Comparison of ENCODE assay signal across 15 mouse cellular contexts in the genomic region with DNA sequence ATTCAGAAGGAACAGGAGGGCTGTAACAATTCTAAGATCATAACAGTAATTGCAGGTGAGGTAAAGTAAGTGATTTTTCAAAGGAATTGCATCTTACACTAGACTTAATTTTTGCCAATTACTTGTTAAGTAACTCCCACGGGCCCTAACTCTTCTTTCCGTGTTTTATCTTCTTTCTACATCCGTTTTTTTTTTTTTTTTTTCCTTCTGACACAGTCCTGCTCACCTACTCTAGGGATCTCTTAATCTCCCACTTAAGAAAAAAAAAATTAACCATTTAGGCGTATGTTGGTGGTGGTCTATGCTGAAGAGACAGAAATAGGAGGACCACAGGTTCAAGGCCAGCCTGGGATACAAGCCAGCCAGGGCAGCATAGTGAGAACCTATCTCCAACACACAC. TPM values are rescaled to one million over a fixed set of nuclear protein-coding genes. Genes with fewer than 3 reads are reported as not detected.
A peak's percentile ranks its signal among the peaks of the same experiment; 100 is the strongest.
DNase-seq lines count a peak whose midpoint lies in the region; ATAC-seq and TF ChIP-seq lines count a peak whose summit lies in the region.
"Had no signal": no experiment of that assay in that cellular context is flagged by ENCODE, and none has a peak within 500 bp of the region (broad histone marks: within the 10 kb centered on the region; RNA-seq: fewer than 3 reads in every experiment).

No protein-coding gene starts in this region.

- no peak overlapping the region for H3K4me3 ChIP-seq in kidney, postnatal 0 days (replicated peaks; ENCODE audit: low read depth, low read length)
- peak overlapping the region in 1 of 2 experiments; percentile 83; a peak in 2 of 4 replicates for H3K4me3 ChIP-seq in MEL (ENCODE audit: control insufficient read depth in 1 of 2, insufficient read depth in 1 of 2, low read depth in 2 of 2, low read length in 2 of 2)
- no peak overlapping the region for H3K4me3 ChIP-seq in liver, embryonic 12.5 days
- no peak overlapping the region for H3K4me3 ChIP-seq in cerebellum, adult 2 months (replicated peaks; ENCODE audit: insufficient read depth, low read depth, low read length)

- peaks cover 2% of the 10 kb centered on the region; the same call in 1 of the 2 replicates for H3K79me2 ChIP-seq in MEL (ENCODE audit: control insufficient read depth, insufficient read depth, low read length, poor library complexity)

- TF ChIP-seq POLR2A in MEL (IDR thresholded peaks at IDR 0.05; ENCODE audit: control insufficient read depth in 1 of 2, insufficient read depth in 1 of 2, low read depth in 1 of 2, low read length in 2 of 2, poor library complexity in 1 of 2), result no peak
- TF ChIP-seq POLR2A in cerebellum, adult 2 months (IDR thresholded peaks at IDR 0.05; ENCODE audit: borderline replicate concordance, insufficient read depth, low read length), result no peak

- TF ChIP-seq RAD21 in MEL (IDR thresholded peaks at IDR 0.05; ENCODE audit: low read depth, low read length), result no peak

- no peak overlapping the region for H3K9ac ChIP-seq in kidney, postnatal 0 days (ENCODE audit: low read depth, low read length)
- H3K9ac ChIP-seq in MEL (ENCODE audit: control insufficient read depth, low read depth, low read length, poor library complexity, severe bottlenecking), result peak overlapping the region; percentile 84
- no peak overlapping the region for H3K9ac ChIP-seq in liver, embryonic 12.5 days

- no peaks in the 10 kb centered on the region for H3K27me3 ChIP-seq in kidney, postnatal 0 days (ENCODE audit: insufficient read depth, low read length)
- H3K27me3 ChIP-seq in MEL (ENCODE audit: control insufficient read depth in 1 of 2, insufficient read depth in 2 of 2, low read length in 2 of 2), result no peaks in the 10 kb centered on the region
- no peaks in the 10 kb centered on the region for H3K27me3 ChIP-seq in liver, embryonic 12.5 days (replicated peaks)
- H3K27me3 ChIP-seq in cerebellum, adult 2 months (ENCODE audit: control insufficient read depth, insufficient read depth, low read length), result no peaks in the 10 kb centered on the region
- H3K27me3 ChIP-seq: embryonic facial prominence, embryonic 13.5 days; limb, embryonic 13.5 days had no signal

- WGBS in kidney, postnatal 0 days, result 50% methylated on average over 4 of the region's 4 CpGs
- WGBS in liver, embryonic 12.5 days (ENCODE audit: insufficient replicate concordance), result 27% methylated on average over 4 of the region's 4 CpGs
- WGBS in cerebellum, adult 2 months, result 78% methylated on average over 4 of the region's 4 CpGs

- peak in 1 of 2 experiments; percentile 15; a peak in 1 of 4 replicates for TF ChIP-seq EP300 in MEL (IDR thresholded peaks at IDR 0.05; ENCODE audit: low read depth in 1 of 2, low read length in 2 of 2)

- peaks cover 3% of the 10 kb centered on the region; the same call in 1 of the 2 replicates for H3K36me3 ChIP-seq in kidney, postnatal 0 days (ENCODE audit: insufficient read depth, low read length)
- H3K36me3 ChIP-seq in MEL (ENCODE audit: control insufficient read depth in 1 of 2, insufficient read depth in 2 of 2, low read length in 2 of 2), result peaks cover 0 to 4% of the 10 kb centered on the region in 2 experiments; a peak in 2 of 4 replicates
- H3K36me3 ChIP-seq in liver, embryonic 12.5 days, result no peaks in the 10 kb centered on the region
- H3K36me3 ChIP-seq: heart, embryonic 10.5 days had no signal

- DNase-seq in heart, adult 11 months, result peak; percentile 31
- DNase-seq in heart, postnatal 14 days, result no peak
- DNase-seq in kidney, postnatal 0 days (ENCODE audit: low spot score), result no peak
- DNase-seq in kidney, postnatal 4 days, result no peak
- DNase-seq in MEL (ENCODE audit: low read depth, low spot score), result peak; percentile 38
- DNase-seq in cerebellum, adult 2 months, result no peak
- no peak for DNase-seq in frontal cortex, postnatal 36 days (ENCODE audit: low spot score in 2 of 2)
- DNase-seq: cerebellum, adult 11-12 months; kidney, adult 8-10 months; right cerebral cortex, postnatal 14 days; thymus, postnatal 4 days had no signal

- TF ChIP-seq CTCF in kidney, postnatal 0 days (IDR thresholded peaks at IDR 0.05; ENCODE audit: low read depth), result no peak
- no peak for TF ChIP-seq CTCF in MEL (IDR thresholded peaks at IDR 0.05 in 2 of 3, conservative IDR thresholded peaks at IDR 0.05 in 1 of 3; ENCODE audit: control insufficient read depth in 1 of 3, insufficient read depth in 1 of 3, low read depth in 2 of 3, low read length in 3 of 3, poor library complexity in 1 of 3, severe bottlenecking in 1 of 3)
- TF ChIP-seq CTCF in cerebellum, adult 2 months (IDR thresholded peaks at IDR 0.05; ENCODE audit: borderline replicate concordance, insufficient read depth, low read depth, low read length), result no peak

- H3K9me3 ChIP-seq in kidney, postnatal 0 days (replicated peaks; ENCODE audit: low read length), result no peaks in the 10 kb centered on the region
- H3K9me3 ChIP-seq in MEL (replicated peaks; ENCODE audit: insufficient read depth, low read length), result no peaks in the 10 kb centered on the region
- no peaks in the 10 kb centered on the region for H3K9me3 ChIP-seq in liver, embryonic 12.5 days (replicated peaks)
- H3K9me3 ChIP-seq: embryonic facial prominence, embryonic 13.5 days; heart, embryonic 10.5 days; limb, embryonic 13.5 days had no signal

- intact Hi-C loops in heart, postnatal 14 days (cut with DNase I), result loop anchor here (5.0 to 10.0 kb wide), 2 partner anchors 40 to 158 kb away; a partner anchor contains a TSS

- no peaks in the 10 kb centered on the region for H3K4me1 ChIP-seq in kidney, postnatal 0 days (replicated peaks; ENCODE audit: insufficient read depth, low read length)
- H3K4me1 ChIP-seq in MEL (ENCODE audit: control insufficient read depth in 1 of 2, insufficient read depth in 2 of 2, low read length in 2 of 2), result peaks cover 2 to 9% of the 10 kb centered on the region in 2 experiments; a peak in 3 of 4 replicates
- H3K4me1 ChIP-seq in liver, embryonic 12.5 days, result peaks cover 17% of the 10 kb centered on the region
- H3K4me1 ChIP-seq in cerebellum, adult 2 months (ENCODE audit: control insufficient read depth, insufficient read depth, low read length), result no peaks in the 10 kb centered on the region
- H3K4me1 ChIP-seq: heart, embryonic 10.5 days; limb, embryonic 13.5 days had no signal

- H3K4me2 ChIP-seq in kidney, postnatal 0 days (ENCODE audit: low read length), result 0 out of 2 replicates have a peak overlapping the region, but pooled peaks have one; percentile 76
- H3K4me2 ChIP-seq in liver, embryonic 12.5 days, result peak overlapping the region; percentile 89

- no peak for ATAC-seq in kidney, postnatal 0 days (replicated peaks; ENCODE audit: low FRiP score, low read depth)
- ATAC-seq in liver, embryonic 12.5 days, result no peak

- H3K27ac ChIP-seq in kidney, postnatal 0 days, result no peak overlapping the region
- no peak overlapping the region for H3K27ac ChIP-seq in MEL (ENCODE audit: control insufficient read depth, low read depth, low read length)
- H3K27ac ChIP-seq in liver, embryonic 12.5 days, result no peak overlapping the region
- H3K27ac ChIP-seq in cerebellum, adult 2 months (ENCODE audit: insufficient read depth, low read length), result no peak overlapping the region
- H3K27ac ChIP-seq: limb, embryonic 13.5 days had no signal

TF ChIP-seq in MEL, 35 proteins besides CTCF, POLR2A, EP300 and RAD21:
- TF ChIP-seq NELFE (IDR thresholded peaks at IDR 0.05; ENCODE audit: low read depth, low read length), result no peak
- no peak; the same call in 1 of the 2 replicates for TF ChIP-seq ZKSCAN1 (IDR thresholded peaks at IDR 0.05; ENCODE audit: low read depth, low read length)
- peak; percentile 95 for TF ChIP-seq ZNF384 (IDR thresholded peaks at IDR 0.05; ENCODE audit: low read depth, low read length)
- TF ChIP-seq CHD2 (IDR thresholded peaks at IDR 0.05; ENCODE audit: low read length), result no peak
- TF ChIP-seq USF1 (IDR thresholded peaks at IDR 0.05; ENCODE audit: low read depth, low read length), result no peak
- TF ChIP-seq GATA1 (IDR thresholded peaks at IDR 0.05; ENCODE audit: low read depth, low read length), result peak; percentile 48; the same call in 1 of the 2 replicates
- no peak for TF ChIP-seq MYB (IDR thresholded peaks at IDR 0.05; ENCODE audit: low read depth, low read length)
- TF ChIP-seq BHLHE40 (IDR thresholded peaks at IDR 0.05; ENCODE audit: borderline replicate concordance, low read depth, low read length), result no peak
- TF ChIP-seq CHD1 (IDR thresholded peaks at IDR 0.05; ENCODE audit: low read depth, low read length), result no peak
- no peak for TF ChIP-seq SMC3 (IDR thresholded peaks at IDR 0.05; ENCODE audit: low read depth, low read length)
- no peak for TF ChIP-seq RCOR1 (IDR thresholded peaks at IDR 0.05; ENCODE audit: low read depth, low read length)
- TF ChIP-seq JUND (IDR thresholded peaks at IDR 0.05; ENCODE audit: low read depth, low read length), result no peak

RNA-seq across cellular contexts. Expression of a gene that starts 1.2 kb away (rescaled TPM):
- 10 to 100 TPM; 54.5 to 64.3 TPM for total RNA-seq in heart, postnatal 14 days (2021)
- polyA plus RNA-seq in kidney, postnatal 0 days (2015; fragmentation: Nextera tagmentation; extraction: Ambion mirVana), result 31.0 and 34.7 TPM in 2 replicates
- total RNA-seq in MEL (2012; rRNA removed), result 8.2 and 10.2 TPM in 2 replicates
- 10 to 100 TPM in 1 of 2 experiments, not detected in 1; 13.1 TPM for polyA plus RNA-seq in MEL (2012; ENCODE audit: insufficient read depth in 1 of 2, insufficient read length in 2 of 2, low read depth in 1 of 2, low replicate concordance in 2 of 2, missing spikeins in 1 of 2)
- polyA plus RNA-seq in liver, embryonic 12.5 days (2016; fragmentation: Nextera tagmentation; extraction: Ambion mirVana), result 14.4 and 16.9 TPM in 2 replicates
- polyA plus RNA-seq in cerebellum, adult 2 months (2012; rRNA removed), result 20.0 and 20.6 TPM in 2 replicates

Comparison
In these comparisons a context has a peak if more than half of its experiments do, and no peak if none do; other contexts are left out.
1. DNase-seq: peak in heart, adult 11 months (single experiment) and MEL (single experiment); none in heart, postnatal 14 days (0 of 2), kidney, postnatal 0 days (single experiment), kidney, postnatal 4 days (0 of 2), cerebellum, adult 2 months (0 of 2) and frontal cortex, postnatal 36 days (0 of 2).